Mouse (Mus musculus) hindbrain, embryonic 10.5 days (tissue): ENCODE measurements around the gene Dcun1d4. TPM values are rescaled to one million over a fixed set of nuclear protein-coding genes. Genes with fewer than 3 reads are reported as not detected.

Experiments
- DNase-seq: peaks from one replicate; pipeline ENCODE4 v3.0.0-alpha.2; 2017; ENCODE audit warnings: low spot score
- H3K27ac ChIP-seq: fragments of 300-500 bp; sonication (generic); 2 replicates; pipeline ENCODE4 v1.5.1; 2016; ENCODE audit warnings: mild to moderate bottlenecking, moderate library complexity
- H3K27me3 ChIP-seq: fragments of 300-500 bp; sonication (generic); 2 replicates; pipeline ENCODE4 v1.6.1; 2016; ENCODE audit warnings: mild to moderate bottlenecking; ENCODE audit not compliant: poor library complexity, insufficient read depth, severe bottlenecking
- H3K36me3 ChIP-seq: fragments of 300-500 bp; sonication (generic); 2 replicates; pipeline ENCODE4 v1.6.1; 2016; ENCODE audit warnings: mild to moderate bottlenecking, moderate library complexity
- H3K4me1 ChIP-seq: fragments of 300-500 bp; sonication (generic); replicated peaks from 2 replicates; pipeline ENCODE4 v1.6.1; 2016; ENCODE audit warnings: mild to moderate bottlenecking
- H3K4me3 ChIP-seq: fragments of 300-500 bp; sonication (generic); 2 replicates; pipeline ENCODE4 v1.5.1; 2016; ENCODE audit warnings: mild to moderate bottlenecking, moderate library complexity
- H3K9me3 ChIP-seq: fragments of 300-500 bp; sonication (generic); 2 replicates; pipeline ENCODE4 v1.6.1; 2016; ENCODE audit warnings: mild to moderate bottlenecking, moderate library complexity
- WGBS: fragments of 180-500 bp; shearing (Covaris S2); methylation state at CpG from one replicate; pipeline ENCODE4 v1.1.7; 2016; 5-methylcytosine and 5-hydroxymethylcytosine counted together
- polyA plus RNA-seq: library from polyadenylated mRNA; unstranded; fragments of >200 nt; fragmentation: Nextera tagmentation; extraction: Ambion mirVana; gene quantifications from 2 replicates; pipeline ENCODE4 v1.2.1, GENCODE M21; 2016

The Dcun1d4 gene
- polyA plus RNA-seq, 1 experiment from 2014 or later, result 46.9 TPM

- no peaks in the 10 kb centered on the region for H3K9me3 ChIP-seq
- H3K27me3 ChIP-seq, result no peaks in the 10 kb centered on the region
- WGBS, result 52% methylated on average over 5 of the region's 5 CpGs
- peaks cover 12% of the 10 kb centered on the region for H3K4me1 ChIP-seq
- no peaks in the 10 kb centered on the region for H3K36me3 ChIP-seq
- no peak overlapping the region for H3K4me3 ChIP-seq
- no peak overlapping the region for H3K27ac ChIP-seq
- DNase-seq, result peak; percentile 5
Observed at GRCm38 (mm10) chr5:73484016-73484615, 3.3 kb downstream of the Dcun1d4 start.

DNA sequence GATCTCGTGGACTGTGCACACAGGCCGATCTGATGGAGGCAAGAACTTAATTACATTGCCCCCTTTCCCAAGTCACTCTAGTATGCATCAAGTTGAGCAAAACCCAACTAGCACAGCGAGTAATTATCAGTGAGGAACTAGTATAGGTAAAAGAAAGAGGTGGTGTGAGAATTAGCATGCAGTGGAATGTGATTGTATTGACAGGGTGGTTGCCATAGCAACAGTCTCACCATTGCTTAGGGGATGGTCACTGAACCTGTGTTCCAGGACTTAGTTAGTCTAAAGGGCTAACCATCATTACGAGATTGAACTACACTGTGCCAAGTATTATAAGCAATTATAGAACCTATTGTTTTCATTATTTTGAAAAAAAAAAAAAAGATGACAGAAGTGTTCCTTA is 5.7 kb downstream of the Dcun1d4 start:
- 56% methylated on average over 4 of the region's 4 CpGs for WGBS
- Histone ChIP-seq H3K9me3 (no peaks in the 10 kb centered on the region), H3K36me3 (no peaks in the 10 kb centered on the region), H3K27me3 (no peaks in the 10 kb centered on the region), H3K27ac (no peak overlapping the region), H3K4me1 (peaks cover 19% of the 10 kb centered on the region), H3K4me3 (no peak overlapping the region)
- no peak for DNase-seq

DNA sequence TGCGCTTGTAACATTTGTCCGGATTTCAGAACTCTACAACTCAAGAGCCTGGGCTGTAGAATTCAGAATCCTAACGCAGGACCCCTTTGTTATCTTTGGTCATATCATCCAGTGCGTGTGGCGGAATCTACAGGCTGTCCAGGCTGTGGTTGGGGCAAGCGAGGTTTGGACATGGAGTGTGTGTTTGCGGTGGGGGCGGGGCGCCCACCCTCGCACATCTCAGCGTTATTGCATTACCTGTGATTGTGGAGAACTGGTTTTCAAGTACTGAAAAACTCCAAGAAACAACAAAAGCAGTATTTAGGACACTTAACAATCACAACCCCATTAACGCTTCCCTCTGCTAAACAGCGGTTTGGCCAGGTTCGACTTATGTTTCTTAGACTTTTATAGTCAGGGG is 9.1 kb downstream of the Dcun1d4 start:
- H3K4me1 ChIP-seq, result peaks cover 25% of the 10 kb centered on the region
- peak; percentile 52 for DNase-seq
- H3K36me3 ChIP-seq, result no peaks in the 10 kb centered on the region
- H3K4me3 ChIP-seq, result peak overlapping the region; percentile 97
- no peaks in the 10 kb centered on the region for H3K9me3 ChIP-seq
- peak overlapping the region; percentile 95 for H3K27ac ChIP-seq
- no peaks in the 10 kb centered on the region for H3K27me3 ChIP-seq
- 7% methylated on average over 14 of the region's 14 CpGs for WGBS

DNA sequence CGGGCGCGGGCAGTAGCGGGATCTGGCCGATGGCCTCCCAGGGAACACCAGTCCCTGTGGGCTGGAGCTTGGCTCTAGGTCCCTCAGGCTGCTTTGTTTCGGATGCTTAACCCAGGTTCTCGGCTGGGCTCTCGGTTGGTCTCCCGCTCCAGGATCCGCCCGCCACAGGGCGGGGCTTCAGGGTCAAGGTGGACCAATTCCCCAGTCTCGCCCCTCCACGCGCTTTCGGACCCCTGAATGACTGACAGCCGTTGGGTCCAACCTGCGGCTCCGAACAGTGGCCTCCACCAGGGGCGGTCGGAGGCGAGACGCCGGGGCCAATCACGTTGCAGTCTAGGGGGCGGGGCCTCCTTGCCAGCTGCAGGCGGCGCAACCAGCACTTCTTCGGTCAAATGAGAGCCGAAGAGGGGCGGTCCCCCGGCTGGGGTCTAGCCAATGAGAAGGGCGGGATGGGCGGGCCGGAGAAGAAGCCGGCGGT is 9.8 kb downstream of the Dcun1d4 start:
- peak; percentile 100 for DNase-seq
- under 1% methylated on average over 37 of the region's 37 CpGs for WGBS

GRCm38 (mm10) chr5:73491074-73491836 is 10.5 kb downstream of the Dcun1d4 start:
- H3K27me3 ChIP-seq, result no peaks in the 10 kb centered on the region
- peak overlapping the region; percentile 95 for H3K27ac ChIP-seq
- H3K9me3 ChIP-seq, result no peaks in the 10 kb centered on the region
- DNase-seq, result no peak
- 1% methylated on average over 68 of the region's 70 CpGs for WGBS
- H3K36me3 ChIP-seq, result no peaks in the 10 kb centered on the region
- H3K4me1 ChIP-seq, result peaks cover 23% of the 10 kb centered on the region
- peak overlapping the region; percentile 97 for H3K4me3 ChIP-seq

More for the DNA sequence above, 9.8 kb downstream of the Dcun1d4 start:
- H3K4me1 ChIP-seq, result peaks cover 25% of the 10 kb centered on the region
- no peaks in the 10 kb centered on the region for H3K9me3 ChIP-seq
- H3K27me3 ChIP-seq, result no peaks in the 10 kb centered on the region
- peak overlapping the region; percentile 95 for H3K27ac ChIP-seq
- H3K4me3 ChIP-seq, result peak overlapping the region; percentile 97
- no peaks in the 10 kb centered on the region for H3K36me3 ChIP-seq

DNA sequence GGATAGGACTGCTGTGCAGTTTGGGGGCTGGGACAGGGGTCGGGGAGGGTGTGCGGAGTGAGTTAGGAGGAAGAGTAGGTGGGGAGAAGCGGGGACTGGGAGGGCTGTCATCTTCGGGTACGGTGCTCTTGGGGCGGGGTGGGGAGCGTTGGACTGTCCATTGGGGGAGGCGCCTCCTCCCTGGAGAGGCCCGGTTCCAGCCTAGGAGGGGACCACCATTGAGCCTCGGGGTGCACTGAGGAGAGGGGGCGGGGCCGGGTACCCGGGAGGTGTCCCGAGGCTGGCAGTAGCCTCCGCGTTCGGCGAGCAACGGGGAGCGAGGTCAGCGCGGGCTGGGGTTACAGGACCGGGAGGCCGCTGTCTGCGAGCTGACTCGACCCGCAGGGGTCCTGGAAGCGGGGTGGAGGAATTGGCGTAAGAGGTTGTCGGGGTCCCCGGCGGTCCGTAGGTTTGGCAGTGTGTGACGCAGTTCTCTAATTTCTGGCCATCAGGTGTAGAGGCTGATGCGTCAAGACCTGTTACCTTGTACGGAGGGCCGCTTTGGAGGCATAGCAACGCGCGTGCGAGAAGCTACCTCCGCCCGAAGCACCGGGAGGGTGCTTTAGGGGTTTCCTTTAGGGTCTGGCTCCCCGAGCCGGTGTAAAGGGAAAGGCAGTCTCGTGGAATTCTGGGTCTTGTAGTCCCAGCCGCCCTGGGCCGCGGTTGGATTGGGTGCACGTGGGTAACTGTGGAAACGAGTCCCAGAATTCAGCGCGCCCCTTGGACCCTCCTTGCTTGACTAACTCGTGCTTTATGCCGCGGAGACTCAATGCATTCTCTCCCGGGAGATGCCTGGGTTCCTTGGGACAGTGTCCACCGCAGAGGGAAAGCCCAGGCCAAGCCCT is 11.3 kb downstream of the Dcun1d4 start:
- Histone ChIP-seq H3K36me3 (no peaks in the 10 kb centered on the region), H3K4me3 (peak overlapping the region; percentile 97), H3K27ac (peak overlapping the region; percentile 95), H3K9me3 (no peaks in the 10 kb centered on the region), H3K4me1 (peaks cover 20% of the 10 kb centered on the region), H3K27me3 (no peaks in the 10 kb centered on the region)
- WGBS, result under 1% methylated on average over 59 of the region's 59 CpGs
- peak; percentile 88 for DNase-seq

DNA sequence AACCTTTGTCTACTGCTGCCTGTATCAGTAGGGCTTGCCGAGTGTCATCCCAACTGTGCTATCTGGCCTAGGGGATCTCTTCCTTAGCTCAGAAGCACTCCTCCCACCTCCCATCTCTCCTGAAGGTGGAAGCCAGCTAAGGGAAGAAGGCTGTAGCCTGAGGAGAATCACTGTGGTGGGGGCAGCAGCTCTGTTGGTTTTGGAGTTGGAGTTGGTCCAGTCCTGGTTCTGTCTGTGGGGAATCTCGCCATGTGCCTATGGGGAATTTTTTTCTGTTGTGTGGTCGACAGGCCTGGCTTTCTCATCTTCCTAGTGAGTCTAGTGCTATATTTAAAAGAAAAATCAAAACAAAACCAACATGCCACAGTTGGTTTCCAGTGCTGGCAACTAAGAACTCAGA is 16.6 kb downstream of the Dcun1d4 start:
- Histone ChIP-seq H3K9me3 (no peaks in the 10 kb centered on the region), H3K4me3 (no peak overlapping the region), H3K27ac (0 out of 2 replicates have a peak overlapping the region, but pooled peaks have one; percentile 29), H3K36me3 (peaks cover 16% of the 10 kb centered on the region), H3K4me1 (peaks cover 18% of the 10 kb centered on the region), H3K27me3 (no peaks in the 10 kb centered on the region)
- no peak for DNase-seq
- 85% methylated on average over 3 of the region's 3 CpGs for WGBS

DNA sequence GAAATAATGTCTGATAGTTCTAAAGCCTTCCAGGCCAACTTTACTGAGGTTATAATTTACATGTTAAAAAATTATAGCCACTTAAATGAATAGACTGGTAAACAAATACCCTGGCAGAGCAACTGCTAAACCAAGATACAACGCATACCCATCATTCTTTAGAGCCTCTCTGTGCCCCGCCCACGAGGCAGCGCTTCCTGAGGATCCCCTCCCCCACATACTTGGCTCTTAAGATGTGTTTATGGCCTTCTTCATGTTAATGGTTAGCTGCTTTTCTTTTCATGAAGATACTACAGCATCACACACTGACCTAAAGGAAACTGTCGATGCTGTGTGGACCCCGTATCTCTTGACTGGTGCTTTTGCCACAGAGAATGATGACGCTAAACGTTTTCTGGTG is 17.8 kb downstream of the Dcun1d4 start:
- DNase-seq, result no peak
- Histone ChIP-seq H3K9me3 (no peaks in the 10 kb centered on the region), H3K4me1 (peaks cover 15% of the 10 kb centered on the region; the same call in 1 of the 2 replicates), H3K36me3 (peaks cover 21% of the 10 kb centered on the region), H3K27me3 (no peaks in the 10 kb centered on the region), H3K27ac (no peak overlapping the region), H3K4me3 (no peak overlapping the region)
- WGBS, result 89% methylated on average over 8 of the region's 8 CpGs

DNA sequence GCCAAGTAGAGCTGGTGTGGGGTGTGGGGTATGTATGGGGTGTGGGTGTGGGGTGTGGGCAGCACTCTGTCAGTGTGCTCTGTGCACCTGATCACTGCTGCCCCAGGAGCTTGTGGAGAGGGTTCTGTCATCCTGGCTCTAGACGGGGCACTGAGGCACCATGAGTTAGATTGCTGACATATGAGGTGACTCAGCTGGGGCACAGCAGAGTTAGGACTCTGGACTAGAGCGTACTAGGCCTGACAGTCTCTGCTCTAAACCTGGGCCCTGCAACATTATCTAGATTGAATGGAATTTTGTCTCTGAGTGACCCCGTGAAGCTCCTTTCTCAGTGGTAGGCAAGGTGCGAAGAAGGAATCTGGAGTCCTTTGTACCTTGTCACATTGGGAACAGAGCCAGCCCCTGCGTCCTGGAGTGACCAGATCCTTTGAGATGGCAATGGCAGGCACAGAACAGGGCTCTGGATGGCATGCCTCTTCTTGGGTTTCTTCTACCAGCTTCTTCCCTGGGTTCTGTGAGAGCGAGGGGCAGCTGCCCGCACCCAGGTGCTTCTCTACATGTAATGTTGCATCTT is 20.2 kb downstream of the Dcun1d4 start:
- H3K4me1 ChIP-seq, result peaks cover 15% of the 10 kb centered on the region; the same call in 1 of the 2 replicates

DNA sequence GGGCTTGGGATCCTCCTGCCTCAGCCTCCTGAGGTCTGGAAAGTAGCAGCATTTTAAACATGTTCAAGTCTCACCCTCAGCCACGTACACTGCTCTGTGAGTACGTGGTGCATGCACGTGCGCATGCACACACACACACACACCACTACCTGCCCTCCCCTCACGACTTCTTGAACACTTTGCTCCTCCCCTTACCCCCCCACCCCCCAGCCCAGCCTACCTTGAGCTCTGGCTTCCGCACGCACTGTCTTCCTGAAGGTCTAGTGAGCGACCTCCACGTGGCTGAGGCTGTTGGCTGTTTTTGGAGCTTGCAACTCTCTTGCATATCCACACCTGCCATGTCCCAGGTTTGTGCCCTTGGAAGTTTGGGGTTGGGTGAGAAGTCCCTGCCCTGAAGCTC is 21.6 kb downstream of the Dcun1d4 start:
- 91% methylated on average over 9 of the region's 9 CpGs for WGBS
- H3K4me1 ChIP-seq, result peaks cover 15% of the 10 kb centered on the region; the same call in 1 of the 2 replicates
- H3K27ac ChIP-seq, result no peak overlapping the region

More for the DNA sequence above, 20.2 kb downstream of the Dcun1d4 start:
- no peak overlapping the region for H3K27ac ChIP-seq
- H3K4me3 ChIP-seq, result no peak overlapping the region
- 86% methylated on average over 7 of the region's 7 CpGs for WGBS
- no peaks in the 10 kb centered on the region for H3K9me3 ChIP-seq
- H3K36me3 ChIP-seq, result peaks cover 21% of the 10 kb centered on the region
- no peaks in the 10 kb centered on the region for H3K27me3 ChIP-seq
- DNase-seq, result no peak

GRCm38 (mm10) chr5:73503015-73503757 is 22.4 kb downstream of the Dcun1d4 start:
- peaks cover 16% of the 10 kb centered on the region for H3K36me3 ChIP-seq
- H3K27ac ChIP-seq, result no peak overlapping the region
- DNase-seq, result no peak
- H3K27me3 ChIP-seq, result no peaks in the 10 kb centered on the region
- no peak overlapping the region for H3K4me3 ChIP-seq
- WGBS, result 77% methylated on average over 12 of the region's 12 CpGs
- H3K9me3 ChIP-seq, result no peaks in the 10 kb centered on the region
- 0 out of 2 replicates have a peak, but pooled peaks cover 8% of the 10 kb centered on the region for H3K4me1 ChIP-seq

More for the DNA sequence above, 21.6 kb downstream of the Dcun1d4 start:
- Histone ChIP-seq H3K36me3 (peaks cover 21% of the 10 kb centered on the region), H3K27me3 (no peaks in the 10 kb centered on the region), H3K9me3 (no peaks in the 10 kb centered on the region), H3K4me3 (no peak overlapping the region)
- DNase-seq, result no peak

GRCm38 (mm10) chr5:73511074-73511473 is 30.3 kb downstream of the Dcun1d4 start:
- Histone ChIP-seq H3K27me3 (no peaks in the 10 kb centered on the region), H3K27ac (no peak overlapping the region), H3K36me3 (peaks cover 49% of the 10 kb centered on the region), H3K9me3 (no peaks in the 10 kb centered on the region), H3K4me3 (no peak overlapping the region), H3K4me1 (no peaks in the 10 kb centered on the region)
- 91% methylated on average over 14 of the region's 14 CpGs for WGBS
- DNase-seq, result no peak
